Mouse (Mus musculus) midbrain, embryonic 11.5 days (tissue): ENCODE measurements around the gene 4933428G20Rik. TPM values are rescaled to one million over a fixed set of nuclear protein-coding genes. Genes with fewer than 3 reads are reported as not detected.

Source experiments
- ATAC-seq: fragments of 200-750 bp; cut with Nextera tagmentation; 2 replicates; pipeline ENCODE4 v1.8.0; 2017; ENCODE audit warnings: moderate TSS enrichment, moderate library complexity; ENCODE audit not compliant: low FRiP score
- DNase-seq: peaks from one replicate; pipeline ENCODE4 v3.0.0; 2015; ENCODE audit warnings: low spot score; ENCODE audit errors: missing footprints
- H3K27ac ChIP-seq: fragments of 300-500 bp; sonication (generic); 2 replicates; pipeline ENCODE4 v1.5.1; 2014; ENCODE audit warnings: low read depth, low read length
- H3K27me3 ChIP-seq: fragments of 300-500 bp; sonication (generic); 2 replicates; pipeline ENCODE4 v1.6.1; 2014; ENCODE audit warnings: mild to moderate bottlenecking, low read length, moderate library complexity, mixed read lengths; ENCODE audit not compliant: control insufficient read depth, insufficient read depth
- H3K36me3 ChIP-seq: fragments of 300-500 bp; sonication (generic); 2 replicates; pipeline ENCODE4 v1.6.1; 2014; ENCODE audit warnings: mild to moderate bottlenecking, low read length, moderate library complexity, mixed read lengths; ENCODE audit not compliant: control insufficient read depth, insufficient read depth
- H3K4me1 ChIP-seq: fragments of 300-500 bp; sonication (generic); 2 replicates; pipeline ENCODE4 v1.6.1; 2014; ENCODE audit warnings: low read length; ENCODE audit not compliant: control insufficient read depth, insufficient read depth
- H3K4me2 ChIP-seq: fragments of 300-500 bp; sonication (generic); 2 replicates; pipeline ENCODE4 v1.6.1; 2014; ENCODE audit warnings: mild to moderate bottlenecking, moderate library complexity
- H3K4me3 ChIP-seq: fragments of 300-500 bp; sonication (generic); 2 replicates; pipeline ENCODE4 v1.5.1; 2014; ENCODE audit warnings: low read depth, low read length
- H3K9ac ChIP-seq: fragments of 300-500 bp; sonication (generic); 2 replicates; pipeline ENCODE4 v1.6.1; 2014; ENCODE audit warnings: low read length
- H3K9me3 ChIP-seq: fragments of 300-500 bp; sonication (generic); 2 replicates; pipeline ENCODE4 v1.6.1; 2016; ENCODE audit warnings: low read length; ENCODE audit not compliant: control insufficient read depth
- WGBS: fragments of 180-500 bp; shearing (Covaris S2); extraction: QIAGEN DNeasy Blood & Tissue Kit; methylation state at CpG from one replicate; pipeline ENCODE4 v1.1.7; 2014; 5-methylcytosine and 5-hydroxymethylcytosine counted together
- polyA plus RNA-seq: library from polyadenylated mRNA; unstranded; fragments of >200 nt; fragmentation: Nextera tagmentation; extraction: Ambion mirVana; gene quantifications from 2 replicates; pipeline ENCODE4 v1.2.1, GENCODE M21; 2014

The 4933428G20Rik gene
- polyA plus RNA-seq, 1 experiment from 2014 or later, result not detected

DNA sequence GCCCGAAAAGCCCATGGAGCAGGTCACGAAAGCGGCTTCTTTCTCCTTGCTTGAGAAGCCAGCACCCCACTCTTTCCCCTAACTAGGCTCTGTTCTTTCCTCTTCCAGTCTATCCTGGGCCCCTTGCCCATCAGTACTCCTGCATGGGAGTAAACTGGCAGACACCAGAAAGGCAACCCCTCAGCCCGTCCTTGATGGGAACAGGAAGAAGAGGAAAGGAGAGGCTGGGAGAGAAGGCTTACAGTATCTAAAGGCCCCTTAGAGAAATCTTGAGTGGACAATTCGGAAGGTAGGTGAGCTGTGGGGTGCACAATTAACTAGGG lies 35.1 kb upstream of the 4933428G20Rik start:
- DNase-seq, result no peak
- no peaks in the 10 kb centered on the region for H3K9me3 ChIP-seq
- H3K4me2 ChIP-seq, result no peak overlapping the region
- H3K4me3 ChIP-seq, result no peak overlapping the region
- H3K36me3 ChIP-seq, result no peaks in the 10 kb centered on the region
- 28% methylated on average over 5 of the region's 5 CpGs for WGBS
- H3K4me1 ChIP-seq, result peaks cover 37% of the 10 kb centered on the region
- no peak overlapping the region for H3K9ac ChIP-seq
- ATAC-seq, result no peak
- H3K27me3 ChIP-seq, result peaks cover 63% of the 10 kb centered on the region
- no peak overlapping the region for H3K27ac ChIP-seq

DNA sequence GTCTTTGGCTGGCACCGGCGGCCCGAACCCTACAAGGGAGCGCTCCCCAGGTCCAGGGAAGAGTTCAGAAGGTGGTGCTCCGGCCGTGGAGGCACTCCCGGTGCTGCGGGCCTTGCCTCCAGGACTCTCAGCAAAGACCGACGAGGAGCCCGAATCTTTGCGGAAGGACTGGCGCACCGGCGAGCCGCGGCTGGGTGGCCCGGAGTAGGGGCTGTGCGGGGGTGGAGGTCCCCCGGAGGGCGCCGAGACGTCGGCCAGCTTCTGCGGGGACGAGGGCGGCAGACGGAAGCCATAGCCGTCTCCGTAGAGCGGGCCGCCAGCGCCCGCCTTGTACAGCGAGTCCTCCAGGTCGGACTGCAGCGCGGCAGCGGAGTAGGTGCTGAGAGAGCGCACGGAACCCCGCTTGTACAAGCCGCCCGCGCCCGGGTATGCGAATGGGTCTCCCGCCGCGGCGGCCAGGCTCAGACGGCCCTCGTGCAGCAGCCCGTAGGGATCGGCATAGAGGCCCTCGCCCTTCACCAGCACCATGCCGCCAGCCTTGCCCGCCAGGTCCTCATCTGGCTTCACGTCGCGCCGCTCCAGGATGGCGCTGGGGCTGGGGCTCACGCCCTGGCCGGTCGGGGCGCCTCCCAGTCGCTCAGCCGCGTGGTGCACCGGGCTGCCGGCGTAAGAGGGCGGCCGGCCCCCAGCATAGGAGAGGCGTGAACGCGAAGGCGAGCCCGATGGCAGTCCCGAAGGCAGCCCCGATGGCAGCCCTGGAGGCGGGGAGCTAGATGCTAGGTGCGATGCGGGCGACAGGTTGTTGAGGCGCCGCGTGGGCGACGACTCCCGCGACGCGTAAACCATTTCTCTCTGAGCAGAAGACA lies 34.5 kb upstream of the 4933428G20Rik start:
- Histone ChIP-seq H3K4me3 (peak overlapping the region; percentile 16), H3K4me1 (peaks cover 37% of the 10 kb centered on the region), H3K4me2 (peak overlapping the region; percentile 31), H3K27me3 (peaks cover 63% of the 10 kb centered on the region), H3K27ac (no peak overlapping the region), H3K36me3 (no peaks in the 10 kb centered on the region), H3K9ac (0 out of 2 replicates have a peak overlapping the region, but pooled peaks have one; percentile 6), H3K9me3 (no peaks in the 10 kb centered on the region)
- 3% methylated on average over 95 of the region's 95 CpGs for WGBS
- DNase-seq (peak; percentile 94), ATAC-seq (no peak)

DNA sequence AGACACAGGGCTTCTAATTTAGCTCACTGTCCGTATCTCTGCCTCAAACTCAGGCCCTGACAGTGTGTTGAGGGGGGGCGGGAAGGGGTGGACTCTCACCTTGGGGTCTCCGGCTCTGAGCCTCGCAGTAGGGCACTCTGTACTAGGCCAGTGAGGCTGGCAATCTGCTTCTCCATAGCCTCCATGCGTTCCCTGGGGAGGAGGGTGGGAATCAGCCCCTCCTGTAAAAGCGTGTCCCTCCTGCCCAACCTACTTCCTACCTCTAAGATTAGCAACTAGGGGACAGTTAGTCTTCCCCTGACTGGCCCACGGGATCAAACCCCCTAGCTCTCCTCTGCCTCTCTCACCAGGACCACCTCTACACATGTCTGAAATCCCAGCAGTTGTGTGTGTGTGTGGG lies 33.5 kb upstream of the 4933428G20Rik start:
- no peak overlapping the region for H3K27ac ChIP-seq
- no peak for ATAC-seq
- H3K4me2 ChIP-seq, result no peak overlapping the region
- no peaks in the 10 kb centered on the region for H3K36me3 ChIP-seq
- H3K27me3 ChIP-seq, result peaks cover 63% of the 10 kb centered on the region
- DNase-seq, result peak; percentile 87
- H3K4me1 ChIP-seq, result peaks cover 37% of the 10 kb centered on the region
- H3K4me3 ChIP-seq, result no peak overlapping the region
- H3K9ac ChIP-seq, result no peak overlapping the region
- no peaks in the 10 kb centered on the region for H3K9me3 ChIP-seq
- 31% methylated on average over 7 of the region's 7 CpGs for WGBS

DNA sequence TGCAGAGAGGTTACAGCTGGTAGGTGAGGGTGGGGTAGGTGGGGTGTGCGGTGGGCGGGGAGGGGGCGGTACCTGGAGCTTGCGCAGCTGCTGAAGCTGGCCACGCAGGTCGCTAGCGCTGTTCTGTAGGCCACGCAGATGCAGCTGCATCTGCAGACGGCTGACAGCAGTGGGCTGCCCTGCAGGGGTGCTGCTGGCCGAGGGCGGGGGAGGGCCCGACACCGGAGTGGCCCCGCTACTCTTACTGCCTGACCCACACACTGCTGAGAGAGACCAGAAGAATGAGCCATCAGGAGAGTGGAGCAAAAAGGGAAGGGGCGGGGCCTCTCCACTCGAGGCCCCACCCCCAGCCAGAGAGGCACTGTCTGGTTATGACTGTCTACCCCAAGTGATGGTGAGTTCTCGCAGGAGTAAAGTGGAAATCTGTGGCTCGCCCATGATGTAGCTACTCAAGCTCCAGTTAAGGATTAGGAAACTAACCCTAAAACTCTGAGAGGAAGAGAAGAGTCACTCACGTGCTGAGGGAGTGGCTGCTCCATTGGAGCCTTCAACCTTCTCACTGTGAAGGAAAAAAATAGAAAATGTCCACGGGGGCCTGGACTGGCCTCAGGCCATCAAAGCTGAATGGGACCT lies 32.9 kb upstream of the 4933428G20Rik start:
- H3K27me3 ChIP-seq, result peaks cover 63% of the 10 kb centered on the region
- no peaks in the 10 kb centered on the region for H3K9me3 ChIP-seq
- H3K27ac ChIP-seq, result no peak overlapping the region
- 6% methylated on average over 20 of the region's 20 CpGs for WGBS
- ATAC-seq (peak; percentile 47; the same call in 1 of the 2 replicates), DNase-seq (peak; percentile 90)
- H3K36me3 ChIP-seq, result no peaks in the 10 kb centered on the region
- H3K9ac ChIP-seq, result no peak overlapping the region
- no peak overlapping the region for H3K4me3 ChIP-seq
- H3K4me2 ChIP-seq, result no peak overlapping the region; the same call in 1 of the 2 replicates
- peaks cover 37% of the 10 kb centered on the region for H3K4me1 ChIP-seq

DNA sequence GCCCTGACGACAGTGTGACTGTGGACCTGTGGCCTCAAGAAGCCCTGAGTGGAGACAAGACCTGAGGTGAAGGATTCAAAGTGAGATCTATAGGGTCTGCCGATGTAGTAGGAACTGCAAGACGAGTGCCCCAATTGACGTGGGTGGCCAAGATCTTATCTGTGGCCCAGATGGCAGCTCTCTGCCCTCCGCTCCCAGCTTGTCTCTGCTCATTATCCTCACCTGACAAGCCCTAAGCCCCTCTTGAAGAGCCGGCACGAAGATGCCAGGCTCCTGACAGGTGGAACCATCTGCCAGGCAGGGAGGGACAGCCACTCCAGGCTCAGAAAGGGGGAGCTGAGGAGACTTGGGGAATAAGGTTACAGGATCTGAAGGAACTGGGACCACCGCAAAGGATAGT lies 32.2 kb upstream of the 4933428G20Rik start:
- H3K4me1 ChIP-seq, result peaks cover 34% of the 10 kb centered on the region
- H3K9ac ChIP-seq, result no peak overlapping the region
- ATAC-seq (no peak), DNase-seq (no peak)
- H3K4me3 ChIP-seq, result no peak overlapping the region
- WGBS, result 24% methylated on average over 8 of the region's 8 CpGs
- no peaks in the 10 kb centered on the region for H3K9me3 ChIP-seq
- H3K27ac ChIP-seq, result no peak overlapping the region
- H3K27me3 ChIP-seq, result peaks cover 56% of the 10 kb centered on the region
- H3K4me2 ChIP-seq, result peak overlapping the region; percentile 86; the same call in 1 of the 2 replicates
- H3K36me3 ChIP-seq, result no peaks in the 10 kb centered on the region

DNA sequence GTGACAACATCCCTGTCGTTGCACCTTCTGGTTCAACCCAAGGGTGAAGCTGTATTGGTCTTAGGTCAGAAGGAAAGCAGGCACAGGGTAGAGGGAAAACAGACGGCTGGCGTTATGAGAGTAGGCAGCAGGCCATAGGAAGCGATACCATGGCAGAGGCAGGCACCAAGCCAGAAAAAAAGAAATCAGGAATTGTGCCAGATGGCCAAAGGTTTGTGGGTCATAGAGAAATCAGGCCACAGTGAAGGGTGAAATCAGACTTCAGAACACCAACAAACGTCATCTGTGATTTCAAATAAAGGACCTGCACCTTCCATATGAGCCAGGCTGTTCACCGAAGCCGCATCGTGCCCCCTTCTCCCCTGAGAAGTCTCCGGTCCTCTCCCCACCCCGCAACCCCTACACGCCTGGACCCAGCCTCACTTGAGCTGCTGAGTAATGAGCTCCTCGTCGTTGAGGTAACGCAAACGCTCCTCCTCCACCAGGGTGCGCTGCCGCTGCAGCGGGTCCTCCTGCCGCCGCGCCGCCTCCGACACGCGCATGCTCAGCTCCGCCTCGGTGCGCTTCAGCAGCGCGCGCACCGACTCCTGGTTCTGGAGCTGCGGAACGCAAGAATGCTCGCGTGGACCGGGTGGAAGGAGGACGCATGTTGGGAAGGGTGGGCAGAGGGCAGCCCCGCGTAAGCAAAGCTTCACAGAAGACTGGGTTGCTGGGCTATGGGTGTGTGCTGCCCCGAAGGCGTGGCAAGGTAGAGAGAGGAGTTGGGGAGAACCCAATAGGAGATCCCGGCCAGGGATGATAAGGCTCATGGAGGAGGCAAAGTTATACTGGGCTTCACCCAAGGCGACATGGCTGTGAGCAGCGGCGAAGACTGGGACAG lies 31.5 kb upstream of the 4933428G20Rik start:
- ATAC-seq (peak; percentile 70), DNase-seq (peak; percentile 97)
- Histone ChIP-seq H3K9me3 (no peaks in the 10 kb centered on the region), H3K9ac (peak overlapping the region; percentile 53), H3K4me2 (peak overlapping the region; percentile 86), H3K36me3 (no peaks in the 10 kb centered on the region), H3K4me3 (peak overlapping the region; percentile 37), H3K27me3 (peaks cover 49% of the 10 kb centered on the region), H3K4me1 (peaks cover 28% of the 10 kb centered on the region), H3K27ac (no peak overlapping the region)
- 8% methylated on average over 46 of the region's 46 CpGs for WGBS

DNA sequence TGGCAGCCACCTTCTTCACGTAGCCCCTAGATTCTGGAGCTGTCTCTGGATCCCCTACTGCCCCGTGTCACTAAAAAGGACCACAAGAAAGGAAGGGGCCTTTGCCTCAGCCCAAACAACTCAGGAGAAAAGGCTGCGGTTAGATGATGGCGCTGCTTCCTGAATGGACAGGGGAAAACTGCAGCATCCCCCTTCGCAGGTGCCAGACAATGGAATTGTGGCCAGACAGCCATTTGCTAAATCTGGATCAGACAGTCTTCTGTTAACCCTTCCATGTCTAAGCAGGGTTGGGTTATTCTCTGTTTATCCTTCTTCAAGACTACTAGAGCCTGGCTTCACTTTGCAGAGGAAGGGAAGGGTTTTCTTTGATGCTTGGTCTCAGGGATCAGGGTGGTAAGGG lies 30.8 kb upstream of the 4933428G20Rik start:
- Histone ChIP-seq H3K27me3 (peaks cover 42% of the 10 kb centered on the region), H3K27ac (no peak overlapping the region), H3K4me1 (peaks cover 24% of the 10 kb centered on the region), H3K9ac (no peak overlapping the region), H3K4me2 (no peak overlapping the region), H3K36me3 (no peaks in the 10 kb centered on the region), H3K9me3 (no peaks in the 10 kb centered on the region), H3K4me3 (no peak overlapping the region)
- DNase-seq (no peak), ATAC-seq (no peak)
- 56% methylated on average over 5 of the region's 5 CpGs for WGBS

DNA sequence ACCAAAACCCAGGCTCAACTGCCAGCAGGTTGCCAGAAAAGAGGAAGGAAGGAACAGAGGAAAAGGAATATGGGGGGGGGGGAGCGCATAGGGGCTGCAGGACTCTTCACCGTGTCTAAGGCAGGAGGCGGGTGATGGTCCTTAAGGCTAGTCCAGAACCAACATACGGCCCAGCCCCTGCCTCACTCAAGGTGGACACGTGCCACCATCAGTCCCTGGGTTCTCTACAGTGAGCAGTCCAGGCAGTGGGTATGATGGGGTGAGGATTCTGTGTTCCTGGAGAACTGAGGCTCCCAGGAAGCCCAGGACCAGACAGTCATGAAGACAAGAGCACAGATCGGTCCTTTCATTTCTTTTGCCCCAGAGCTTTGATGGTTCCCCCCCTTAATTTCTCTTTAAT lies 29.9 kb upstream of the 4933428G20Rik start:
- H3K27ac ChIP-seq, result no peak overlapping the region
- H3K27me3 ChIP-seq, result peaks cover 33% of the 10 kb centered on the region
- no peak overlapping the region for H3K9ac ChIP-seq
- WGBS, result 89% methylated on average over 6 of the region's 6 CpGs
- DNase-seq, result no peak
- H3K4me2 ChIP-seq, result no peak overlapping the region
- peaks cover 23% of the 10 kb centered on the region for H3K4me1 ChIP-seq
- no peaks in the 10 kb centered on the region for H3K36me3 ChIP-seq
- H3K4me3 ChIP-seq, result no peak overlapping the region
- no peak for ATAC-seq
- no peaks in the 10 kb centered on the region for H3K9me3 ChIP-seq
